Mouse (Mus musculus): ENCODE measurements at regions not wholly inside any gene's neighbourhood (a gene's known extent, or its start where the extent isn't known, plus 50 kb on each side); places are given as distances from the start of the nearest gene placed in this dataset.

- TF ChIP-seq POLR2A (IDR thresholded peaks at IDR 0.05; ENCODE audit: borderline replicate concordance, insufficient read depth, low read length) (no peak), CTCF (IDR thresholded peaks at IDR 0.05; ENCODE audit: borderline replicate concordance, insufficient read depth, low read depth, low read length) (no peak)
Measured at GRCm38 (mm10) chr2:51550863-51551262, 76.4 kb upstream of the Tas2r134 start.
